Mouse (Mus musculus): ENCODE results near the gene Amz2.

The Amz2 gene

DNA sequence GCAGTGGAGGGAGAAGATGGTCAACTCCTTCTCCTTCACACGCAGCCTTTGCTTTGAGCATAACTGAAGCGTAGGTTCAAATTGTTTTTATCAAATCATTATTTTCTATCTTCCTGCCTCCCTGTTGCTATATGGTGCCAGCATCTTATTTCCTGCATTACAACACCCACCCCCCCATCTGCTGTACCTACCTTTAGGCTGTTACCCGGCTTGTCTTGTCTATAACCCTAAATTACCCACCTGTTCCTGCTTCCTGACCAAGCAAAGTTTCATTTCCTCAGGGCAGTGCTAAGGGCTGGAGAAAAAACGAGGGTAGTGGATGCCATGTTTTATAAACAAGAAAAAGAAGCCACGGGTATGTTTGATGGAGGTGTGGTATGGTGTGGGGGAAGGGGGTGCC is 4.5 kb upstream of the Amz2 start:
- no peak for DNase-seq (ENCODE audit: extremely low spot score)

DNA sequence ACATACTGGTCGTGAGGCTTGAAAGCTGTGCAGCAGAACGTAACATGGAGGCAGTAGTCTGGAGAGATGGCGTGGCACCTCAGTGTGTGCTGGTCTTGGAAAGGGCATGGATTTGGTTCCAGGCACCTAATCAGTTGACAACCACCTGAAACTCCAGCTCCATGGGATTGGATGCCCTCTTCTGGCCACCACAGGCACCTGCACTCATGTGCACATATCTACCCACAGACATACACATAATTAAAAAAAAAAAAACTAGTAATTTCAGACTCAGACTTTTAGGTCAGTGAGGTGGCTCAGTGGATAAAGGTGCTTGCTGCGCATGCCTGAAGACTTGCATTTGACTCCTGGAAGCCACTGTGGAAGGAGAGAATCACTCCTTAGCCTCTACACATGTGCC is 3.5 kb upstream of the Amz2 start:
- no peak for DNase-seq (ENCODE audit: extremely low spot score)

DNA sequence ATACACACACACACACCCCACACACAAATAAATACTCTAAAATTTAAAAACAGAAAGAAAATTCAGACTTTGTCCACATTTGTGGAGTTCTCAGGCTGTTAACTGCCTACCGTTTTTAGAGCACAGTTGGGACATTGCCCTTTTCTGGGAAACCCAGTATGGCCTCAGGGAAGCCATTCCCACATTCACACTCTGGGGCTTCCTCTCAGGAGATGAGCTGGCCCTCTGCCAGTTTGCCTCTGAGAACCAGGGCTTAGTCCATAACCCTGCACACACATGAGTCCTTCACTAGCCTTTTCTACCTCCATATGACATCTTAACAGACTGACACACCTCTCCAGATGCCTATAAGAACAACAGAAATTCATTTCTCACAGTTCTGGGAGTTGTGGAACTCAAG is 2.5 kb upstream of the Amz2 start:
- DNase-seq (ENCODE audit: extremely low spot score) = no peak

DNA sequence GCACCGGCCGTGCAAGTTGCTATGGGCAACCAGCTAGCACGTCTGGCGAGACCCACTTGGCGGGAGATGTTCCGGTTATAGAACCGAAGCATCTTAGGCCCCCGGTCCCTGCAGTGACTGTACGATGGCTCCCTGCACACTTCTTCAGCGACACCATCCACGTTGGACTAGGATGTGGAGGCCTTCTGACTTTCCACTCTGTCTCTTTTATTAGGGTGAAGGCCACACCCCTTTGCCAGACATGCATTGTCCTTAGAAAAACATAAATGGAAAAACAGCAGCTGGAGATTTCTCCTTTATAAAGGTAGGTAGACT is 483 bp downstream of the Amz2 start:
- no peak for DNase-seq (ENCODE audit: extremely low spot score)

DNA sequence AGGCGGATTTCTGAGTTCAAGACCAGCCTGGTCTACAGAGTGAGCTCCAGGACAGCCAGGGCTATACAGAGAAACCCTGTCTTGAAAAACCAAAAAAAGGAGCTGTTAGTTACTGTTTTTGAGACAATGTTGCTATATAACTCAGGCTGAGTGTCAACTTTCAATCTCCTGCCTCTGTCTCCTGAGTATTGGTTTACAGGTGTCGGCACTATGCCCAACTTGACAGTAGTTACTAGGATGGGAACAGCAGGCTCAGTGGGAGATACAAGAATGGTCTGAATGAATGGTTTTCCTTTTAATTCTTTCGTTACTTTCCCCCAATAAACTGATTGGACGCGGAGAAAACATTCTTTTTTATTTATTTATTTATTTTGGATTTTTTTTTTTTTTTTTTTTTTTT is 1.6 kb downstream of the Amz2 start:
- DNase-seq (ENCODE audit: extremely low spot score) = no peak

DNA sequence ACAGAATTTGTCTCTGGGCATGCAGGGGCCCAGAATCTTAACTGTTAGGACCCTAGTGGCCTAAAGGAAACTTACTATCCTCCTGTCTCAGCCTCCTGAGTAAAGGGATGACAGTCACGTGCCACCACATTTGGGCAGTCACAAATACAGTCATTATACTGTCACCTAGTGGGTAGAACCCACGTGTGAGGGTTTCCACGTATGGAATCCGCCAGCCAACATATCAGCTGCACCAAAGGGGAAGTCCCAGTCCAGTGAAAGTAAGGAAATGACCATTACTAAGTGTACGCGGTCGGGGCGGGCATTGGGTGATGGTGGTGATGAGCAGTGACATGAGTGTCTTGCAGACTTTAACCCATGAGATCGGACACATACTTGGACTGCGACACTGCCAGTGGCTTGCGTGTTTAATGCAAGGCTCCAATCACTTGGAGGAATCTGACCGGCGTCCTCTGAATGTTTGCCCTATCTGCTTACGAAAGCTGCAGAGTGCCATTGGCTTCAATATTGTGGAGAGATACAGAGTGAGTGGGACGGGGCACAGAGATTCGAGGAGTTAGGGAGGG is 8.6 kb downstream of the Amz2 start:
- no peak for DNase-seq (ENCODE audit: extremely low spot score)

DNA sequence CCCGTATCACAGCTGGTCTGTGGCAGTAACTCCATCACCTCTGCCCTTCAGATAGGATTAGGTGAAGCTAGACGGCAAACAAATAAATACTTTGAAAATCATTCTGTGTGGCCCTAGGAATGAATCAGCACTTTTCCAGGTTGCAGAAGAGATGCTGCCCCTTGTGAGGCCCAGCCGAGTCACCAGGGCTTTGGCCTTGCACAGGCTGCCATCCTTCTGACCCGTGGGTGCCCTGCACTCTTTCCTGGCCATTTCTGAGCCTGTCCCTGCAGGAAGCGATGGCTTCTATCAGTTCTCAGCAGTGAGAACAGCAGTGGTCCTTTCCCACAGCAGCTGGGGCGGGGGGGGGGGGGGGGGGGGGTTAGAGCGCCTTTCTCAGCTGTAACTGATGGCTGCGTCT is 11.1 kb downstream of the Amz2 start:
- DNase-seq (ENCODE audit: extremely low spot score) = no peak

DNA sequence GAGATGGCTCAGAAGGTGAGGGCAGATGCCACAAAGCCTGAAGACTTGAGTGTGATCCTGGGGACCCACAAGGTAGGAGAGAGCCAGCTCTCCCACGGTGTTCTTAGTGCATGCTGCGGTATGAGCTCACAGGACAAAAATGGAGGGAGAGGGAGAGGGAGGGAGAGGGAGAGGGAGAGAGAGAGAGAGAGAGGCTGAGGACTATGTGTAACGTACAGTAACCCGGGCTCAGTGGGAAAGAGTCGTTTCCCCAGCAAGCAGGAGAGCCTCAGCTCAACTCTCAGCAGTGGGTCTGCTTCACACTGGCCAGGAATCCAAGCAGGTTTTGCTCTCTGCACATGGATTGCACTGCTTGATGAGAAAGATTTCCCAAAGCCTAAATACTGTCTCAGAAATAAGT is 13.5 kb downstream of the Amz2 start:
- no peak for DNase-seq (ENCODE audit: extremely low spot score)

DNA sequence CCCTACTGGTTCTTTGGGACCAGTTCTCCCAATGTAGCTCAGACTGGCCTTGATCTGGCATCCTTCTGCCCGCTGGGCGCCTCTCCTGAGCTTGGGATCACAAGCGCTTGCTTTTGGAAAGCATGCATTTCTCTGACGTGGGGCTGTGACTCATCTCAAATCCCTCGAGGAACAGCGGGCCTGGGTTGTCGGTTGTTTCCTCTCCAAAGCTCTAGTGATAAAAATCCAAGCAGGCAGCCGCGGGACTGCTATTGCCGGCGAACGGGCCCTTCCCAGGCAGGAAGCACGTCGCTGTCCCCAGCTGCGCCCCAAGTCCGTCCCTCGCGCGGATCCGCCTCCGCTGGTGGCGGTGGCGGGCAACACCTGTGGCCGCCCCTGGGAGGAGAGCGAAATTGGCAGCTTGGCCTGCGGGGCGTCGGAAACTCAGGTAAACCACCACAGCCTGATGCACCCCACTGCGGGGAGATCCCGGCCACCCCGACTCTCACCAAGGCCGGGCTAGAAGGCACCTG is 14.1 kb downstream of the Amz2 start:
- DNase-seq (ENCODE audit: extremely low spot score) = peak; percentile 68

DNA sequence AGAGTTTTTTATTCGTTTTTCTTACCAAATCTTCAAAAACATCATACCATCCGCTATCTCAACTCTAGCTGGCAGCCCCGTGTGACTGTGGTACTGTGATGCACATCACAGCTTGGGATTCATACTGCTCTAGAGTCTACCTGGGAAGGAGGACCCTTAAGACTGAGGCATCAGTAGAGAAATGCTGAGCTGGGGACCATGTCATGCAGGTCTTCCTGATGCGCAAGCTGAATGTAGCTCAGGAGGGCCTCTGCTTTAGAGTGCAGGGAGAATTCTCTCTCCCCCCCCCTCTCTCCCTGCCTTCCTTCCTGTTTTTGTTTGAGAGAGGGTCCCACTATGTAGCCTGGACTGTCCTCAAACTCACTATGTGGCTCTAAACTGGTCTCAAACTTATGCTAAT is 14.9 kb downstream of the Amz2 start:
- no peak for DNase-seq (ENCODE audit: extremely low spot score)

DNA sequence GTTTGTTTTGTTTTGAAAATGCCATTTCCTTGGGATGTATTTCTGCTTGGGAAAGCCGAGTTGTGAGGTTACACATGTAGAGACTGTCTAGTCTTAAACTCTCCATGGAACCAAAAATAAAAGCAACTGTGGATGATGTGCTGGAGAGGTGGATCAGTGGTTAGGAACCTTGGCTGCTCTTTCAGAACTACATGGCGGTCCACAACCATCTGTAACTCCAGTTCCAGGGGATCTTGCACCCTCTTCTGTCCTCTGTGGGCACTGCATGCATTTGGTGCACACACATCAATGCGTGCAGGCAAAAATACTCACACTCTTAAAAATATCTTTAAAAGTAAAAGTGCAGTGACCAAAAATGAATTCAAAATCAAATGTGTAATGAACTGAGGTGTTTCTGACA is 15.4 kb downstream of the Amz2 start:
- peak; percentile 28 for DNase-seq (ENCODE audit: extremely low spot score)

DNA sequence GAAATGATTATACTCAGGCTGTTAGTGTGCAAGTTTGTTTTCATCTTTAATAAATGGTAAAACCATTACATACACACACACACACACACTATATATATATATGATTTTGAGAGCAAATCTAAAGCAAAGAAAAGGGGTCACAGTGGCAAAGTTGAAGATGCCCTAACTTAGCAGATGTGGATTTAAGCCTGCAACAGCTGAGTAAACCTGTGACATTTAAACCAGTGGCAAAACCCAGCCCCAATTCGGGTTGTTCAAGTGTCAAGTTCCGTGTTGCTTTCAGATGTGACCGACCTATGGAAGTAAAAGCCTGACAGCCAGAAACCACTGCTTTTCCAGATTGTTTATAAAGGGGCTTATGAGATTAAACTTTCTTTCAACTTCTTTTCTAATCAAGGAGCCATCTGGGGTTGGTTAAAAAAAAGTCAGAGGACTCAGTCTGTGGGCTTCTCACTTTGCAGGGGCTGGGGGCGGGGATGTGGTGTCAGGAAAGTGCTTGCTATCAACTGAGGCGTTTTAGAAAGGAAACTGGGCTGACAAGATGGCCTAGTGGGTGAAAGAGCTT is 16.5 kb downstream of the Amz2 start:
- DNase-seq (ENCODE audit: extremely low spot score) = no peak

DNA sequence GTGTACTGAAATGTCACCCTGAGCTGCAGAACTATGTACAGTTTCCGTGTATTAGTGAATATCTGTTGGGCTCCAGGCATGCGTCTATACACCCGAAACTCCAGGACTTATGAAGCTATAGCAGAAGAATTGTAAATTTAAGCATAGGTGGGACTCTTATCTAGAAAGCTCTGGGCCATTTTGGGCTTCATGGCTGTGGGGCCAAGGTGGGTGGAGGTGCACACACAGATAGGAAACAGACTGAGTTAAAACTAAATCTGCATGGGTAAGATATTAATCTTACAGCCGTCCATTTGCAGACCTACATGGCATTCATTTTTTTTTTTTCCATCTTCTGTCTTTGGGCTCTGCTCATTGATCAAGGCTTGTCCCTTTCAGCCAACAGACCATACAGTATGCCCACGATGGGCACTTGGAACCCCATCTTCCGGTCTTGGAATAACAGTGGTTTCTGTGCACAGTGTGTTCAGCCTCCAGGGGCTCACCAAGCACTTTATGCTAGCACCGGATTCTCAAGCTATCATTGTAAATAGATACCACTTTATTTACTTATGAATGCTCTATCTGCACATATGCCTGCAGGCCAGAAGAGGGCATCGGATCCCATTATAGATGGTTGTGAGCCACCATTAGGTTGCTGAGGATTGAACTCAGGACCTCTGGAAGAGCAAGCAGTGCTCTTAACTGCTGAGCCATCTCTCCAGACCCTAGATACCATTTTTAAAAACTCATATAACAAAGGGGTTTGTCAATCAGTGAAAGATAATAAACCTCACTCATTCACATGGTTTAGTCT is 17.9 kb downstream of the Amz2 start:
- DNase-seq (ENCODE audit: extremely low spot score) = no peak

DNA sequence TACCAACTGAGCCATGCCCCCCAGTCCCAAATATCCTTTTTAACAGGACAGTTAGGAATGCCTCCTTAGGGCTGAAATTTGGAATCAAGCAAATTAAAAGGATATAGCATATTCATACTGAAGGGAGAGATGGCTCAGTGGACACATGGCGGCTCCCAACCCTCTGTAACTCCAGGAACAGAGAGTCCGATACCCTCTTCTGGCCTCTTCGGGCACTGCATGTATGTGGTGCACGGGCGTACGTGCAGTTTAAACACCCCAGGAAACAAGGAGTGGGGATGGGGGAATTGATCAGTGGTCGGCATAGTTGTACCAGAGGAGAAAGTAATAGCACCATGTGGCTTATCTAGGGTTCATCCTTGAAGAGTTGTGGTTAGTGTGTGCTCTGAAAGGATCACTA is 18.9 kb downstream of the Amz2 start:
- DNase-seq (ENCODE audit: extremely low spot score) = peak; percentile 19

DNA sequence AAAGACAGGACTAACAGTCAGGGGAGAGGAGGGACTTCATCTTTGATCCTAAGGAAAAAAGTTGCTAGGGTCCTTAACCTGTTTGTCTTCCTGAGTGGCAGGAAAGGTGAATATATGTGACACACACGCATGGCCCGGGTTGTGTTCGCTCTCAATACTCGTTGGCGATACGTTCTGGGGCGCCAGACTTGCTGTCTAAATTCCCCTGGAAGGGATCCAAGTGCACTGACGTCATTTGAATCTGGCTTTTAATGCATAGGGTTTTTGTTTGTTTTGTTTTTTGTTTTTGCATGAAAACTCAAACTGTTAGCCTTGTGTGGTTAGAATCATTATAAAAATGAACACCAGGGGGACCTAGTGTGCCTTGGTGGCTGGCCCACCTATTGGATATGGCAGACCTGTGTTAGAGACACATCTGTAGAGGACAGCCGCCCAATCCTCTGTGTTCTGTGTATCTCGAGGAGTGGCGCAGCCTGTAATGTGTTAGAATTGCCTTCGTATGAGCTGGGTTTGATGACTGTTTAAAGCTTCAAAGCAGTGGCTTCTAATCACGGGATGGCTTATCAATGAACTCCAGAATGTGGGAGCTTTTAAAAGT is 19.8 kb downstream of the Amz2 start:
- DNase-seq (ENCODE audit: extremely low spot score) = peak; percentile 49

DNA sequence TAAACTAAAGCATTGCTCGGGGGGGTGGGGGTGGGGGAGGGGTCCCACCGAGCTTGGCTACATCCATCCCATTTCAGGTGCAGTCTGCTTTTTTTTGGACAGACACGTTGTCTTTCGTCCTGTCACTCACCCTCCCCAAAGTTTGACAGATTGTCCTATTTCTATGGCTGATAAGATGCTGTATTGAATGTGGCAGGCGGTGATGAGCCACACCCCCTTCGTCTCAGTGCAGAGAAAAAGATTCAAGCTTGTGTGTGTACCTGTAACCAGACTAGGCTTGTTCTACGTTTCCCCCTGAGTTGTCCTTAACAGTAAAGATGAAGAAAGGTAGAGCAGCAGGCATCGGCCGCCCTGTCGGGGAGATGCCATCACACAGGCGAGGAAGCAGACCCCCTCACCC is 25.4 kb downstream of the Amz2 start:
- no peak for DNase-seq (ENCODE audit: extremely low spot score)

DNA sequence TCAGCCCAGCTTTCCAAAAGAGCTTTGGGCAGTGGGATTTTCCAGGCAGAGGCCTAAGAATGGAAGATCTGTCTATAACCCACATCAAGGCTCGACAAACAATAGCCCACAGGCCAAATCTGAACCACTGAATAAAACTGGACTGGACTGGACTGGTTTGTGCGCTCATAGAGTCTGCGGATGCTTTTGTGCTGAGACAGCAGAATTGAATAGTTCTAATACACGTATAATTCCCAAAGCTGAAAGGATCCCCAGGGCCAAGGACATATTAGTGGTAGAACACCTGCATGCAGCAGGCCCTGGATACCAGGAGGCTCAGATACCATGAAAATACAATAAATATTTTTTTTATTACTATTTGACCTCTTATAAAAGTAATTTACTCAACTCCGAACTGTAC is 30.5 kb downstream of the Amz2 start:
- no peak for DNase-seq (ENCODE audit: extremely low spot score)

DNA sequence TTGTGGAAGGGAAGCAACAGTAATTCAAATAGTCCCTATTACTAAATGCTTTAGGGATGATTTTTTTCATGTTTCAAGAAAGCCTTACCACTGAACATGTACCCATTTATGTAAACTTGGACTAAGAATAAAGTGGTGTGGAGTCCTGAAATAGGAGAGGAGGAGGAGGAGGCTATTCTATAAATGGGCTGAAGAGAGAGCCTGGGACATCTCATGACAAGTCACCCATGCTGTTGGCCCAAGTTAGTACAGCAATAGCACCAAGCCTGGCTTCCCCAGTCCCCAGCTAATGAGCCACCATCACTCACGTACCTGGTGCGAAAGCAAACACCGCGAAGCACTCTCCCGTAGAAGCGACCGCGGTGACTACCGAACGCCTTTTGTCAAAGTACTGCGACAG is 32.4 kb downstream of the Amz2 start:
- no peak for DNase-seq (ENCODE audit: extremely low spot score)

DNA sequence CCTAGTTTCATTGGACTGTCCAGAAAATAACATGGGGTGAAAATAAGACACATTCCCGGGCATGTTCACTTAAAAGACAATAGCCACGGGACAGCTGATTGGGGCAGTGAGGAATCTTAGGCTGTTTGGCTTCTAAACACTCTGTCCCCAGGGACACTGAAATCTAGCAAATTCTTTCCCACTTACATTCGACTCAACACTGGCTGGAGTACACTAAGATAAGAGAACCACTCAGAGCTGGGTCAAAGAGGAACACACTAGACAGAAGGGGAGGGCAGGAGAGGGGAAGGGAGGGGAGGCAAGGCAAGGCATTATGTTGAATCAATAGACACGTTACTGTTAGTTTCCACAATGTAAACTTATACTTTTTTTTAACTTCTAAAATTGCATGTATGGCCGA is 34.8 kb downstream of the Amz2 start:
- no peak for DNase-seq (ENCODE audit: extremely low spot score)

DNA sequence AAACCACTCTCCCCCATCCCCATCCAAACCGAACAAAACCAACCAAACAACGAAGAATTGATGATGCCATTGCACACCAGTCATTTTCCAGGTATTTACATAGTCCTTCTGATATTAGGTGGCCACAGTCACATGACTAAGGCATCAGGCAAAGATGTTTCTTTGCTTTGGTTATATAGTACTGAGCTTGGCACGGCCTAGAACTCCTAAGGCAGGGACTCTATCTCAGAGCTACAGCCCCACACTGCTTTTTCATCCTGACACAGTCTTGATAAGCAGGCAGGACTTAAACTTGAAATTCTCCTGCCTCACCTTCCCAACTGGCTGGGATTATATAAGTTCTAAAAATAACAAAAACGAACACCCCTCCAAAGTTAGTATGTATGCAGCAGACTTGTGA is 39.3 kb downstream of the Amz2 start:
- no peak for DNase-seq (ENCODE audit: extremely low spot score)

DNA sequence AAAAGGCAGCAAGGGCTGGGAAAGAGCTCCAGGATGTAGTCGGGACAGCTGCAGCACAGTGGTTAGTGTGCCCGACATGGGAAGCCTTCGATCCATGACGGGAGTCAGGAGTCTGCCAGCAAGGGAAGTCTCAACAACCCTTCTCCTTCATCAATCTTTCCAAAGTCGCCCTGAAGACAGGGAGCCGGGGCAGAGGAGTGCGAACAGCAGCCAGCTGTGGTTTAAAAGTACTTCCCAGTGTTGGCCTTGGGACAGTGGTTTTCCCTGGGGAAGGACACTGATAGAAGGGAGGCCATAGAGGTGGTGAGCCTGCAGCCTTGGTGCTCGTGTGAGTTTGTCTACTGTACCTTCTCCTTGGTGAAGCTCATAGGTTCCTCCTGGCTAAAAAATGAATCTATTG is 41.2 kb downstream of the Amz2 start:
- no peak for DNase-seq (ENCODE audit: extremely low spot score)

DNA sequence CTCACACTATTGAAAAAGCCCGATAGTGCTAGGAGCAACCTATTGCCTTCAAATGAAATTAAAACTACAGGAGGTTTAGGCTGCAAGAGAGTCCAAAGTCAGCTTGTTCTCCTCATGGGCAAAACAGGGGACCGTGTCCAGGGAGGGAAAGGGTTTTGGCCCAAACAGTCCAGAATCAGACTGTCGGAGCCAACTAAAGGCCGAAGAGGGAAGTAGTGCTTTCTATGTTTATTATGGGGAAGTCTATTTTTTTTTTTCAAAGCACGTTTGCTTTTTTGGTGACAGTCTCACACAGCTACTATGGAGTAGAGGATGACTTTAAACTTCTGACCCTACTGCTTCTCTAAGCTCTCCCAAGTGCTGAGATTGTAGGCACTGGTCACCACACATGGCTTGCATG is 42.4 kb downstream of the Amz2 start:
- DNase-seq (ENCODE audit: extremely low spot score) = no peak

DNA sequence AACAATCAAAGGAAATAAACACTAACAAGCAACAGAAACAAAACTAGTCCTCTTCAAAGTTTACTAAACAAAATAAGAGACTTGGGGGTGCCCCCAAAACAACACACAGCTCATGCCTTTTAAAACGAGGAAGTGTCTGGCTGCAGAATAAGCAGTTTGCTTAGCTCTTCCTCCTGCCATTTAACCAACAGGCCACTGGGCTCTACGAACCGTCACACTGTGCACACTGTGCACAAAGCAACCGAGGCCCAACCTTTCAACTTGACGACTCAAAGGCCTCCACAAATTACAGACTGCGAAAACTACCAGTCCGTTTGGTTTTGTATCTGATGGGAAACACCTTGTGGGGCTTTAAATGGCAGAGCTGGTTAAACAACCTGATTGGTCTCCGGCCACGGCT is 44.4 kb downstream of the Amz2 start:
- DNase-seq (ENCODE audit: extremely low spot score) = no peak
